Mouse (Mus musculus) forebrain, embryonic 11.5 days (tissue): Measurements from ENCODE around the gene Ccs. TPM values are rescaled to one million over a fixed set of nuclear protein-coding genes. Genes with fewer than 3 reads are reported as not detected.
"Not testable (repeated sequence)": the region's sequence is repeated elsewhere in the genome, so short reads cannot be mapped to it uniquely, and the experiment has no call there.

Experiments used
- ATAC-seq: fragments of 200-750 bp; cut with Nextera tagmentation; replicated peaks from 2 replicates; pipeline ENCODE4 v1.8.0; 2017; ENCODE audit warnings: moderate TSS enrichment; ENCODE audit not compliant: low FRiP score
- DNase-seq: peaks from one replicate; pipeline ENCODE4 v3.0.0-alpha.2; 2017; ENCODE audit warnings: low spot score
- H3K27ac ChIP-seq: fragments of 300-500 bp; sonication (generic); 2 replicates; pipeline ENCODE4 v1.5.1; 2014; ENCODE audit warnings: low read depth, low read length
- H3K27me3 ChIP-seq: fragments of 300-500 bp; sonication (generic); 2 replicates; pipeline ENCODE4 v1.6.1; 2014; ENCODE audit warnings: mild to moderate bottlenecking, low read length, mixed read lengths; ENCODE audit not compliant: control insufficient read depth, insufficient read depth
- H3K36me3 ChIP-seq: fragments of 300-500 bp; sonication (generic); 2 replicates; pipeline ENCODE4 v1.6.1; 2014; ENCODE audit warnings: mild to moderate bottlenecking, low read length, moderate library complexity, mixed read lengths; ENCODE audit not compliant: control insufficient read depth, insufficient read depth
- H3K4me1 ChIP-seq: fragments of 300-500 bp; sonication (generic); replicated peaks from 2 replicates; pipeline ENCODE4 v1.6.1; 2014; ENCODE audit warnings: low read length, mixed read lengths; ENCODE audit not compliant: control insufficient read depth, insufficient read depth
- H3K4me2 ChIP-seq: fragments of 300-500 bp; sonication (generic); 2 replicates; pipeline ENCODE4 v1.6.1; 2014; ENCODE audit warnings: low read depth, mild to moderate bottlenecking, low read length, moderate library complexity, mixed read lengths; ENCODE audit not compliant: severe bottlenecking
- H3K4me3 ChIP-seq: fragments of 300-500 bp; sonication (generic); 2 replicates; pipeline ENCODE4 v1.5.1; 2014; ENCODE audit warnings: low read depth, low read length
- H3K9ac ChIP-seq: fragments of 300-500 bp; sonication (generic); 2 replicates; pipeline ENCODE4 v1.6.1; 2014; ENCODE audit warnings: low read length
- H3K9me3 ChIP-seq: fragments of 300-500 bp; sonication (generic); 2 replicates; pipeline ENCODE4 v1.6.1; 2016; ENCODE audit warnings: low read length, mixed read lengths; ENCODE audit not compliant: control insufficient read depth
- WGBS: fragments of 180-500 bp; shearing (Covaris S2); extraction: QIAGEN DNeasy Blood & Tissue Kit; methylation state at CpG from one replicate; pipeline ENCODE4 v1.1.7; 2014; 5-methylcytosine and 5-hydroxymethylcytosine counted together
- polyA plus RNA-seq: library from polyadenylated mRNA; unstranded; fragments of >200 nt; fragmentation: Nextera tagmentation; extraction: Ambion mirVana; gene quantifications from 2 replicates; pipeline ENCODE4 v1.2.1, GENCODE M21; 2014

Gene Ccs
- polyA plus RNA-seq, 1 experiment from 2014 or later: 37.9 TPM

GRCm38 (mm10) chr19:4828444-4829114 is 10.6 kb downstream of the Ccs start:
- no peaks in the 10 kb centered on the region for H3K9me3 ChIP-seq
- no peaks in the 10 kb centered on the region for H3K27me3 ChIP-seq
- no peak overlapping the region for H3K4me2 ChIP-seq
- H3K4me3 ChIP-seq: no peak overlapping the region
- peaks cover 2% of the 10 kb centered on the region; the same call in 1 of the 2 replicates for H3K4me1 ChIP-seq
- no peak for DNase-seq
- no peak overlapping the region for H3K27ac ChIP-seq
- H3K36me3 ChIP-seq: no peaks in the 10 kb centered on the region; the same call in 1 of the 2 replicates
- no peak overlapping the region for H3K9ac ChIP-seq
- WGBS: 60% methylated on average over 16 of the region's 16 CpGs
- ATAC-seq: no peak

- H3K36me3 ChIP-seq: no peaks in the 10 kb centered on the region; the same call in 1 of the 2 replicates
- DNase-seq (no peak), ATAC-seq (no peak)
- no peaks in the 10 kb centered on the region for H3K4me1 ChIP-seq
- no peaks in the 10 kb centered on the region for H3K9me3 ChIP-seq
- H3K4me3 ChIP-seq: no peak overlapping the region
- no peaks in the 10 kb centered on the region for H3K27me3 ChIP-seq
- no peak overlapping the region for H3K4me2 ChIP-seq
- H3K9ac ChIP-seq: no peak overlapping the region
- no peak overlapping the region for H3K27ac ChIP-seq
- 91% methylated on average over 5 of the region's 5 CpGs for WGBS
These were observed 18.3 kb downstream of the Ccs start for GRCm38 (mm10) chr19:4820678-4821303.

GRCm38 (mm10) chr19:4817182-4817835 is 21.8 kb downstream of the Ccs start:
- DNase-seq: no peak
- no peak overlapping the region for H3K4me2 ChIP-seq
- H3K9me3 ChIP-seq: no peaks in the 10 kb centered on the region
- no peaks in the 10 kb centered on the region for H3K4me1 ChIP-seq
- H3K36me3 ChIP-seq: no peaks in the 10 kb centered on the region
- no peak for ATAC-seq
- H3K27ac ChIP-seq: no peak overlapping the region
- WGBS: 71% methylated on average over 1 of the region's 1 CpGs
- no peaks in the 10 kb centered on the region for H3K27me3 ChIP-seq
- H3K9ac ChIP-seq: no peak overlapping the region
- H3K4me3 ChIP-seq: no peak overlapping the region

GRCm38 (mm10) chr19:4813015-4813414 is 26.1 kb downstream of the Ccs start:
- no peak overlapping the region for H3K4me3 ChIP-seq
- H3K9me3 ChIP-seq: no peaks in the 10 kb centered on the region
- 77% methylated on average over 6 of the region's 6 CpGs for WGBS
- no peak overlapping the region for H3K9ac ChIP-seq
- H3K4me2 ChIP-seq: no peak overlapping the region
- H3K36me3 ChIP-seq: no peaks in the 10 kb centered on the region
- peaks cover 12% of the 10 kb centered on the region for H3K4me1 ChIP-seq
- no peak overlapping the region for H3K27ac ChIP-seq
- no peak for ATAC-seq
- H3K27me3 ChIP-seq: no peaks in the 10 kb centered on the region
- peak; percentile 57 for DNase-seq

GRCm38 (mm10) chr19:4812334-4812949 is 26.7 kb downstream of the Ccs start:
- Histone ChIP-seq H3K27ac (peak overlapping the region; percentile 84; the same call in 1 of the 2 replicates), H3K4me2 (peak overlapping the region; percentile 87), H3K4me1 (peaks cover 12% of the 10 kb centered on the region), H3K4me3 (peak overlapping the region; percentile 86), H3K9ac (peak overlapping the region; percentile 89)
- WGBS: 76% methylated on average over 8 of the region's 8 CpGs
- DNase-seq, H3K9me3 ChIP-seq, H3K36me3 ChIP-seq, ATAC-seq, H3K27me3 ChIP-seq: not testable (repeated sequence)

GRCm38 (mm10) chr19:4811909-4812242 is 27.3 kb downstream of the Ccs start:
- ATAC-seq: peak; percentile 25
- DNase-seq: no peak
- H3K27ac ChIP-seq: peak overlapping the region; percentile 84
- H3K9me3 ChIP-seq: no peaks in the 10 kb centered on the region
- no peaks in the 10 kb centered on the region for H3K27me3 ChIP-seq
- H3K36me3 ChIP-seq: no peaks in the 10 kb centered on the region; the same call in 1 of the 2 replicates
- H3K4me1 ChIP-seq: peaks cover 12% of the 10 kb centered on the region
- peak overlapping the region; percentile 86 for H3K4me3 ChIP-seq
- H3K4me2 ChIP-seq: peak overlapping the region; percentile 87
- WGBS: 6% methylated on average over 12 of the region's 12 CpGs
- peak overlapping the region; percentile 89 for H3K9ac ChIP-seq

GRCm38 (mm10) chr19:4811063-4811908 is 27.8 kb downstream of the Ccs start, which contains the start of the genes Gm21992 and Rbm14:
Gm21992 (minus strand) TSS chr19:4811612.
Rbm14 (minus strand) TSS chr19:4811634.
- H3K4me3 ChIP-seq: peak within 1 kb of the TSS; percentile 86
- peaks cover 12% of the 10 kb centered on the region for H3K4me1 ChIP-seq
- H3K9ac ChIP-seq: peak within 1 kb of the TSS; percentile 89
- H3K4me2 ChIP-seq: peak within 1 kb of the TSS; percentile 87
- ATAC-seq (peak; percentile 98), DNase-seq (peak; percentile 99)
- no peaks in the 10 kb centered on the region; the same call in 1 of the 2 replicates for H3K36me3 ChIP-seq
- no peaks in the 10 kb centered on the region for H3K27me3 ChIP-seq
- under 1% methylated on average over 83 of the region's 83 CpGs for WGBS
- peak within 1 kb of the TSS; percentile 86 for H3K27ac ChIP-seq
- no peaks in the 10 kb centered on the region for H3K9me3 ChIP-seq

GRCm38 (mm10) chr19:4810746-4811062 is 28.4 kb downstream of the Ccs start:
- no peaks in the 10 kb centered on the region; the same call in 1 of the 2 replicates for H3K36me3 ChIP-seq
- WGBS: 0% methylated on average over 17 of the region's 17 CpGs
- peak overlapping the region; percentile 86; the same call in 1 of the 2 replicates for H3K27ac ChIP-seq
- DNase-seq (no peak), ATAC-seq (no peak)
- peaks cover 12% of the 10 kb centered on the region for H3K4me1 ChIP-seq
- H3K4me3 ChIP-seq: peak overlapping the region; percentile 86
- no peaks in the 10 kb centered on the region for H3K27me3 ChIP-seq
- H3K9ac ChIP-seq: peak overlapping the region; percentile 89
- peak overlapping the region; percentile 87 for H3K4me2 ChIP-seq
- H3K9me3 ChIP-seq: no peaks in the 10 kb centered on the region
